Mouse (Mus musculus) bone marrow, adult 2 months (tissue): ENCODE measurements around the gene Slc8a2.

Experiments
- CTCF ChIP-seq: fragments of 200-500 bp; IDR thresholded peaks from 2 replicates; pipeline ENCODE4 v1.5.1; 2011; ENCODE audit warnings: low read length, control low read depth; ENCODE audit not compliant: control insufficient read depth, insufficient read depth
- POLR2A ChIP-seq: fragments of 200-500 bp; IDR thresholded peaks from 2 replicates; pipeline ENCODE4 v1.6.1; 2011; ENCODE audit warnings: low read depth, mild to moderate bottlenecking, control low read depth, low read length, borderline replicate concordance; ENCODE audit not compliant: control insufficient read depth

- TF ChIP-seq CTCF (no peak), POLR2A (no peak)
These were observed 1.3 kb upstream of the Slc8a2 start for GRCm38 (mm10) chr7:16128344-16128743.
